Mouse (Mus musculus): ENCODE data around the gene Gtf2a1.

DNA sequence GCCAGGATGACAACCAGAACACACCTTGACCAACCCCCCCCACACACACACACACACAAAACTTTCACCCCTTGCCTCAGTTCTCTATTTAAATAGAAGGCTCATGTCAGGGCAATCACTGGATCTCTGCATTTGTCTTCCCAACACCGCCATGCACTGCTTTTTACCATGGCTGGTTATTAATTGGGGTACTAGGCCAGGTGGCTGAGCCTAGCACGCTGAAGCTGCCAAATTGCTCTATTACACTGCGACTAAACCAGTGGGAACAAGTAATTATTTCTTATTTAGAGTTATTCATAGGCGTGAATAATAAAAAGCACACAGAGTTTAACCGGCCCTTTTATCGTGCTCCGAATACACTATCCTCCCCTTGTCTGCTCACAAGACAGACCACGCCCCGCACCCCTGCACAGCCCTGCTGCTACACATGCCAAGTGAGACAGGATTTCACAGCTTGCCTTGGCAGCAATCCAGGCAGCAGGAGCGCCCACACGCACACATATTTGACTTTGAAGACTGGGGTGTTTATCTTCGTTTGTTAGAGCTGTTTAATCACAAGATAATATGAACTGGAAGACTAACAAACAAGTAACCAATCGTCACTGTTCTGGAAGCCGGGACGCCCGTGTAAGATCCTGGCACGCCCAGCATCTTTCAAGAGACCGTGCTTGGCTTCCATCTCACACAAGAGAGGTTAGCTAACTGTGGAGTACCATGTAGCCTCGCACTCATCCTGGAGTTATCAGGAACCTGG is 38.3 kb downstream of the Gtf2a1 start:
- TF ChIP-seq CTCF (conservative IDR thresholded peaks at IDR 0.05 in 1 of 2, IDR thresholded peaks at IDR 0.05 in 1 of 2; ENCODE audit: low read depth in 2 of 2, low read length in 2 of 2) (no peak), POLR2A (IDR thresholded peaks at IDR 0.05; ENCODE audit: low read depth, low read length) (no peak), GABPA (IDR thresholded peaks at IDR 0.05; ENCODE audit: insufficient replicate concordance, low read depth, low read length) (no peak)
